Mouse (Mus musculus) layer of hippocampus, adult 18-20 months (tissue): ENCODE data around the gene 5830473C10Rik. TPM values are rescaled to one million over a fixed set of nuclear protein-coding genes. Genes with fewer than 3 reads are reported as not detected.
"Not testable (repeated sequence)": the region's sequence is repeated elsewhere in the genome, so short reads cannot be mapped to it uniquely, and the experiment has no call there.

Experiments used
- DNase-seq, 2 experiments: peaks; one replicate each; pipeline ENCODE4 v3.0.0; 2022; ENCODE audit warnings: low spot score in 2 of 2
- total RNA-seq, 2 experiments: library from RNA; stranded (reverse); gene quantifications; 2 replicates each; pipeline ENCODE4 v1.2.3; 2021

5830473C10Rik gene
- total RNA-seq, 2 experiments from 2014 or later = not detected

- no peak for DNase-seq
Measured at GRCm38 (mm10) chr5:90591936-90592335, 31.0 kb downstream of the 5830473C10Rik start.

DNA sequence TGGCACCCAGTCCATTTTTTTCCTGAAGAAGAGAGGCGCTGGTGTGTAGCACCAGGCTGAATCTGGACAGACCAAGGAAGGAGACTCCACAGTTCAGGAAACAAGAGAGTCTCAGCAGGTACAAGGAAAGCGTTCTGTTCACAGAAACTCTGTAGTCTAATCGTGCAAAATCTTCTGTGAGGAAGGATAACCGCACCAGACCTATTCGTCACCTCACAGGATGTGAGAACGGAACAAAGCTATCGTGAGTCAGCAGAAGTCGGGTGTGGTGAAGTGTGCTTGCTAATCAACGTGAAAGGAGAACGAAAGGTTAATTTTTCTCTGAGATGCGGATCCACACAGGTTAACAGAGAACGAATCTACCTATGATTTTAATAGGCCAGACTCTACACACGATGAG is 34.0 kb downstream of the 5830473C10Rik start:
- no peak for DNase-seq

GRCm38 (mm10) chr5:90596155-90596554 is 35.2 kb downstream of the 5830473C10Rik start:
- DNase-seq = no peak

- DNase-seq = peak; percentile 25 to 64
Measured at GRCm38 (mm10) chr5:90601469-90601868, 40.6 kb downstream of the 5830473C10Rik start.

DNA sequence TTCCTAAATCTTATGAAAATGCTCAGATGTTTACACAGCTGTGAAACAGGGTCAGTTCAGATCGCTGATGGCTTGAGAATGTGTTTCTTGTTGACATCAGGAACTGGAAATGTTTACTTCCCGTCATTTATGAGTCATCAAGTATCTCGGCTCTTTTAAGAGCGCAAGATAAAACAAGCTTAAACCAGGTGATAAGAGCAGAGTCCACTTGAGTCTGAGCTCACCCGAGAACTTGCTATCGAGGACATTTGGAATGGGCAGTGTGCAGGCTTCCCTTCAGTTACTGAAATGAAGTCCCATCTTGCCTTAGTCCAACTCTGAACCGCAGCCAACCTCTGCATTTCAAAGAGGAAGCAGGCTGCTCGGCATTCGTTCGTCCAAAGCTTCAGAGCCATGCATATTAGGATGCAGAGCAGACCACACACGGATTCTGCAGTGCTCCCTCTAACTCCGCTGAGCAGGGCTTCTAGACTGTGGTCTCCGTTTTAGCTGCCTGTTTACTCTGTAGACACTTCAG is 42.6 kb downstream of the 5830473C10Rik start:
- DNase-seq = no peak

- no peak for DNase-seq
Measured at GRCm38 (mm10) chr5:90608906-90609305, 48.0 kb downstream of the 5830473C10Rik start.

DNA sequence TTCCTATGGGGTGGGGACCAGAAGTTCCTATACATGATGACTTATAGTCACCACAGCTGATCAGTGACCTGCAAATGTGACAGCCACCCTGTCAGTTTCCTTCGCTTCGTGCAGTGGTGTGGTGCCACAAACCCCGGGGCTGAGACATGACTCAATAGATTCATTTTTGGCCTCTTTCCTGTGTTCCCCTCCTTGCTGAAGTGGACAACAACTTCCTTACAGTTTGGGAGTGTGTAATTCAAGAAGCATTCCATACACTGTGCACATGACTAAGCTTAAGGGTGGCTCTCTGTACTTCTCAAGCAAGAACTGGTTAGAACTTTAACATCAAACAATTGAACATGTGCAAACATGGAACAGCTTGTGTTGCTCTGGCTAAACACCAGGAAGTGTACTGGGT is 50.5 kb downstream of the 5830473C10Rik start:
- DNase-seq = no peak

GRCm38 (mm10) chr5:90611996-90612611 is 51.2 kb downstream of the 5830473C10Rik start:
- no peak for DNase-seq

GRCm38 (mm10) chr5:90612751-90613150 is 51.8 kb downstream of the 5830473C10Rik start:
- not testable (repeated sequence) for DNase-seq

- DNase-seq = no peak
Measured at GRCm38 (mm10) chr5:90617859-90618258, 57.0 kb downstream of the 5830473C10Rik start.

GRCm38 (mm10) chr5:90621316-90621715 is 60.4 kb downstream of the 5830473C10Rik start:
- DNase-seq = no peak

GRCm38 (mm10) chr5:90621726-90622125 is 60.8 kb downstream of the 5830473C10Rik start:
- no peak for DNase-seq

DNA sequence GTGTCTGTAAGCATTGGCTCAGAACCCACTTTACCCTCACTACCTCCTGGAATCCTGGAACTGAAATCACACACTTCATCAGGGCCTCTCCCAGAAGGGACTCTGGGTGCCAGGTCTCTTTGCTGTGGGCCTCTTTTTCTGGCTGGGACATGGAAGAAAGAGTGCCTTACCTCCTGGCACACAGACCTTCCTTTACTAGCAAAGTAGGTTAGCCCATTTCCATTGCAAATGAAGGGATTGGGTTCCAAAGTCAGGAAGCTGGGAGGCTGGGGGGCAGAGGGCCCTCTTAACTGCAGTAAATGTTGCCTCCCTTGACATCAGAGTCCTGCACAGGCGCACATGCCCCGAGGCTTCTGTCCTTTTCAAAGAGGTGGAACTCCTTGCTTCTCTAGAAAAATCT is 62.3 kb downstream of the 5830473C10Rik start:
- no peak for DNase-seq

DNA sequence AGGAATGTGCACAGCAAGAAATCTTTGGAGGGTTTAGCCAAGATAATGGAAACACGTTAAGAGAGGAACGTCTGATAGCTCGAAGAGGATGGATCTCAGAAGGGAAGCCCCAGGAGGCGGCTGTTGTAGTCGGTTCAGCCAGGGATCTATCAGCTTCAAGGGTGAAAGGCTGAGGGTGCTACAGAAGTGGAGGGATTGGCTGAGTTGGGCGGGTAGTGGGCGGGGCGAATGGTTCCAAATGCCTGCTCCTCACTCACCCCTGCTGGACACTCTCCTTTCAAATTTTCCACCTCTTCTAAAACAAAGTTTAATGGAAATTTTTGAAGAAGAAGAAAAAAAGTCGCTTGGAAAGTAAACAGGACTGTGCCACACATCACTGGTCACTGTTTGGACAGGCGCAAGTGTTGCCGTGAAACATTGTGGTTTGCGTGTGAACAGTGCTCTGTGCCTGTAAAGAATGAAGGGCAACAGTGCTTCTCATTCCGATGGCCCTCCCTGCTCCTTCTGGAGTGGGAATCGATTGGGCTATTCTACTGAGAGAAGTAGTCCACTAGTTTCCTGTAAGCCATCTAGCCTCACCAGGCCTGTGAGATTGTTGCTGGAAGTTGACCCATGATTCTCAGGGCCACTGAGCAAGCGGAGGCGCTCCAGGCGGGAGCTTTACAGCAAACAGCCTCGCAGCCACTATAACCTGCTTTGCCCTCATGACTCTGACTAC is 64.0 kb downstream of the 5830473C10Rik start:
- DNase-seq = no peak

DNA sequence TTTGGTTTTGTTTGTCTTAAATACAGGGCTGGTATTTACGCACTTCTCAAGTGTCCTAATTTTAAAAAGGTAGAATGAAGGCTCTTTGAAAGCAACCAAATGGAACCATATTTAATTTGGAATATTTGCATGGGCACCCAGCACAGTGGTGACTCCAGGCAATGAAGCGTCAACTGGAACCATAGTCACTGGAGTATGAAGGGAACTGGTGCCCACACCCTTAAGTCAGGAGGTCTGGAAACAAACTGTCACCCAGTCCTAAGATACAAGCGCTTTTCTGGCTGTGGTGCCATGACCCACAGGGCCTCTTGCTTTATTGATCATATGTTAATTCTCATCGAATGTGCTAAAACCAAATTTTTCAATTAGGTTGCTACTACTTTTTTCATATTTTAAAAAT is 66.5 kb downstream of the 5830473C10Rik start:
- no peak for DNase-seq

DNA sequence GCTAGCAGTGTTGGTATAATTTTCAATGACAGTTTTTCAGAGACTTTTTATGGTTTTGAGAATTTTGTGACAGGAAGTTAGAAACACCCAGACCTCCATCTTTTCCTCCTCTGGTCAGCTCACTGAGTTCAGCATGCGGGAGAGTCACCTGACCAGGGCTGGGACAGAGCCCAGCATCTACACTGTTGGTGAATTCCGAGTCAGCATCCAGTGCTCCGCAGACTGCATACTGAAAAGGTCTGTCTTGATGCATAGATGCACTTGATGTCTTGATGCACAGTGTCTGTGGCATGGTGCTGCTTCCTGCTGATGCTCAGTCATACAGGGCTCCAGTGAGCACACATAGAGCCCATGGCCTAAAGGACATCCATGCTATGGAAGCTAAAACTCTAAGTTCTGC is 67.1 kb downstream of the 5830473C10Rik start:
- DNase-seq = no peak

DNA sequence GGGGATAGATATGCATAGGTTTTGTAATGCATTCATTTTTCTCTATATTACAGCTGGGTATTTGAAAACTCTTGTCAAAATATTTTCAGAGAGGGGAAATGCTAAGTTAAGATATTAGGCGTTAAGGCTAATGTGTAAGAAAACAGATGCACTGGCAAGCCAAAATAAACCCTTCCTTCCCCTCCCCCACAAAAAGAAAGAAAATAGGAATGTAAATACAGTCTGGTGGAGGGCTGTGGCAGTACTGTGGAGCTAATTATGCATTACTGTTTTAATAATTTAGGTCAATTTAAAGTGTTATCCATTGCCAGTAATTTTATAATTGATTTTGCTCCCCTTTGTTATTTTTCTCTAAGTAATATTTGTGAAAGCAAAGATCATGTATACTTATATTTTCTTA is 67.6 kb downstream of the 5830473C10Rik start:
- no peak for DNase-seq

DNA sequence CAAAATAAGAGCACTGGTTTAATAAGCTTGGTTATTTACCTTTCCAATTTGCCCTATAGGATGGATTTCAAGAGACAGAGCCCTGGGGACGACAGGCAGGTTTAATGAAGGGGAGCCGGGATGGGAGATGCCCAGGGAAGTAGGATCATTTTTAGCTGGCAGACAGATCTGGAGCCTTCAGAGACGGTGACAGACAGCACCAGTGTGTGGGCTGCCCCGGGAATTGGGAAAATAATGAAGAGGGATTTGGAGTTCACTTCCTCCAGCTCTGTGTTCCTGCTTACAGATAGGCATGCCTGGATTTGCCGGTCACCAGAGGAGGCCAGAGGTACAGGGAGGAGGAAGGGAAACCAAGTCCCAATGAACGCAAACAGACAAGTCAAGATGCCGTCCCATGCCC is 74.0 kb downstream of the 5830473C10Rik start:
- no peak for DNase-seq

DNA sequence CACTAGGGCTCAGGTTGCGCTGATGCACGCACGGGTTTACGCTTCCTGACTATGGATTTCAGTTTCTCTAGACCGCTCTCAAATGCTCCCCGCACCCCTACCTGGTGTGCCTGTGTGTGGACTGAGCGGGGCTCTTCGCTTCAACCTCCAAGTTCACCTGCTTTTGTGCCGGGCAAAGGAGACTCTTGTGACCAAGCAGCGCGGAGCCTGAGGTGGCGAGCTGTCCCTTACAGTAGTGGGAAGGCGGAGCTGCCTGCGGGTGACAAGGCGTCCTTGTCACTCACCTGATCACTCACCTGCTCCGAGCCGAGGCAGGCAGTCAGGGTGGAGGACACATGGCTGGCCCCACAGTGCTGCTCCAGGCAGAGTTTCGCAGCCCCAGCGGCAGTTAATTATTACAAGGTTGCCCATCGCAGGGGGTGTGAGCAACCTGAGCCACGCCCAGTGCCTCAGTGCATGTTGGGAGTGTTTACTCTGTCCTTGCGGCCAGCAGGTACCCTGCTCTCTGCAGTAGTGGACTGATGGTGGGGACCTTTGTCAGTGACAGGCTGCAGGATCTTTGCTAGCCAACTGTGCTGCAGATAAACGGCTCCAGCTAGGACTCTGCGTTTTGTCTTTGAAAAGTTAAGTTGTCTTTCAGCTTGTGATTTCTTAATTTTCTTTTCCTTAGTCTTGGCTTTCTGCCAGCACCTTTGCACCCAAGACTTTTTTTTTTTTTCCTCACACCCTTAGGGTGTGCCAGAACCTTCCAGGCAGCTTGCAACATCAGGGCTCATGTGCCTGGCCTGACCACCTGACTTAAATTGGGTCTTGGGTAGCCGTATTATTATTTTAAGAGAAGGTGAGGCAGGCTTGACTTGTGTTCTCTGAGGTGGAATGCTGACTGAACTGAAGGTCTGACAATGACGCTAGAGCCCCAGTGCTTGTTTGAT is 79.6 kb downstream of the 5830473C10Rik start, which contains the start of gene Rassf6:
Rassf6 (minus strand) TSS at position 372 of the 932 bp plus-strand sequence.
- DNase-seq = no peak

GRCm38 (mm10) chr5:90641218-90641610 is 80.3 kb downstream of the 5830473C10Rik start:
- DNase-seq = no peak

DNA sequence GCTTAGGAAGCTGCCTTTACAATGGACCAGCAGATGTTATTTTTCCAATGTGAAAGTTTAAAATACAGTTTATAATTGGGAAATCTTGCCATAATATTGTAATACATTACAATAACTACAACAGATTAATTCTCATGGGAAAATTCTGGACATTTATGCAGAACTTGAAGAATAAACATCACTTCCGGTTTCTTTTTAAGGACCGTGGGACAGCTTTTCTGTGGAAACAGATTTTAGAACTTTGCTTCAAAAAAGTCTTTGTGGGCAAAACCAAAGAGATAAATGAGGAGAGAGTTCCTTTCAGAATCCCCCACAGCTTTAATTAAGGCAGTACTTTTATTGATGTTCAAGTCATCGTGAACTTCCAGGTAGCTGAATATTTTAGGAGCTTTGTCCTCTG is 84.7 kb downstream of the 5830473C10Rik start:
- DNase-seq = no peak
